Mouse (Mus musculus): Measurements from ENCODE around the gene Lmod2. TPM values are rescaled to one million over a fixed set of nuclear protein-coding genes. Genes with fewer than 3 reads are reported as not detected.

Gene Lmod2
- polyA plus RNA-seq, 2 experiments: 0.02 TPM; not detected in 1

DNA sequence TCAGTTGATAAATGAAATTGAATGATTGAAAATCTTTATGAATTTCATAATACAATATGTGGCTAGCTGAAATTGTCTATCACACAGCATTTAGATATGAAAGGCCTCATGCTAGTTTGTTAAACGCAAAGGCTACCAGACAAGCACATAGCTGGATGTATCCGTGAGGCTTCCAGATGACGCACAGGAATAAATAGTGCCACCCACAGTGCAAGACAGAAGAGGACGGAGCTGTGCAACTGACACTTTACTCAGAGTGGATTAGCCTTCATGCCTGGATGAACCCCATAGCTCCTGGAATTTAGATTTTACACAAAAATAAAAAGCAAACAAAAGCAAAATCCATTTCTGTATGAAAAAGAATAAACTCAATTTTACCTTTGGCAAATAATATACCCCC is 16.4 kb downstream of the Lmod2 start:
- no peak overlapping the region for H3K27ac ChIP-seq
- 83% methylated on average over 4 of the region's 4 CpGs for WGBS (ENCODE audit: insufficient replicate concordance)
- ATAC-seq (ENCODE audit: insufficient read depth): no peak
- TF ChIP-seq EP300 (IDR thresholded peaks at IDR 0.05; ENCODE audit: low read depth): no peak
- no peak for TF ChIP-seq CTCF (IDR thresholded peaks at IDR 0.05; ENCODE audit: low read depth)
- no peak overlapping the region for H3K4me3 ChIP-seq (ENCODE audit: insufficient read depth in 1 of 2, low read depth in 2 of 2, low read length in 2 of 2)
- no peaks in the 10 kb centered on the region for H3K27me3 ChIP-seq (ENCODE audit: control insufficient read depth, insufficient read depth, low read length)
- no peak overlapping the region for H3K9ac ChIP-seq (replicated peaks)
- no peaks in the 10 kb centered on the region for H3K4me1 ChIP-seq (replicated peaks; ENCODE audit: control insufficient read depth in 2 of 2, insufficient read depth in 2 of 2, low read length in 1 of 2)
- H3K4me2 ChIP-seq (ENCODE audit: low read depth): no peak overlapping the region
- H3K36me3 ChIP-seq (replicated peaks; ENCODE audit: control insufficient read depth, insufficient read depth, low read depth): peaks cover 22% of the 10 kb centered on the region
- DNase-seq (ENCODE audit: low read depth in 3 of 3, low spot score in 3 of 3): no peak
- no peaks in the 10 kb centered on the region for H3K9me3 ChIP-seq (ENCODE audit: control insufficient read depth, low read length)

DNA sequence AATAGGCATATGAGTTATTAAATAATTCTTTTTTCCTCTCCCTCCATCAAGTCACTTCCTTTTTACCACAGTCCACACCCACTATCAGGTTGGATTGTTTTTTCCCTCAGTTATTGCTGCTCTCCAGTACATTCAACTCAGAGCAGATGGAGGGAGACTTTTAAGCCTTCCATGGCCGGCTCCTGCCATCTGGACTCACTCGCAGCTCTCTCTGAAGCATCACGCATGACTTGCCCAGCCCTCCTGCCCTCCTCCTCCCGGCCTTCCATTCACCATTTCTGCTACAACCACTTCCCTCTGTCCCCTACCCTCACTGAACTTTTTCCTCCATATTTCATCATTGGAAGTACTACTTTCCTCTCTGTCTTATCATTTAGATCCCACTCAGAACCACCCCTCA is 19.2 kb downstream of the Lmod2 start:
- no peaks in the 10 kb centered on the region for H3K9me3 ChIP-seq (ENCODE audit: control insufficient read depth, low read length)
- no peaks in the 10 kb centered on the region for H3K27me3 ChIP-seq (ENCODE audit: control insufficient read depth, insufficient read depth, low read length)
- no peak overlapping the region for H3K9ac ChIP-seq (replicated peaks)
- no peak overlapping the region for H3K4me3 ChIP-seq (ENCODE audit: insufficient read depth in 1 of 2, low read depth in 2 of 2, low read length in 2 of 2)
- WGBS (ENCODE audit: insufficient replicate concordance): 81% methylated on average over 4 of the region's 4 CpGs
- peaks cover 22% of the 10 kb centered on the region for H3K36me3 ChIP-seq (replicated peaks; ENCODE audit: control insufficient read depth, insufficient read depth, low read depth)
- H3K27ac ChIP-seq: no peak overlapping the region
- no peaks in the 10 kb centered on the region for H3K4me1 ChIP-seq (replicated peaks; ENCODE audit: control insufficient read depth in 2 of 2, insufficient read depth in 2 of 2, low read length in 1 of 2)
- H3K4me2 ChIP-seq (ENCODE audit: low read depth): no peak overlapping the region
- DNase-seq (ENCODE audit: low read depth in 3 of 3, low spot score in 3 of 3) (no peak), ATAC-seq (ENCODE audit: insufficient read depth) (no peak)
- TF ChIP-seq CTCF (IDR thresholded peaks at IDR 0.05; ENCODE audit: low read depth) (no peak), EP300 (IDR thresholded peaks at IDR 0.05; ENCODE audit: low read depth) (no peak)

GRCm38 (mm10) chr6:24619285-24620045 is 21.9 kb downstream of the Lmod2 start:
- no peak overlapping the region for H3K27ac ChIP-seq
- H3K27me3 ChIP-seq (ENCODE audit: control insufficient read depth, insufficient read depth, low read length): no peaks in the 10 kb centered on the region
- no peak overlapping the region for H3K9ac ChIP-seq (replicated peaks)
- no peak for TF ChIP-seq CTCF (IDR thresholded peaks at IDR 0.05; ENCODE audit: low read depth)
- no peak for TF ChIP-seq EP300 (IDR thresholded peaks at IDR 0.05; ENCODE audit: low read depth)
- no peak for DNase-seq (ENCODE audit: low read depth in 3 of 3, low spot score in 3 of 3)
- H3K4me3 ChIP-seq (ENCODE audit: insufficient read depth in 1 of 2, low read depth in 2 of 2, low read length in 2 of 2): no peak overlapping the region
- H3K4me1 ChIP-seq (replicated peaks; ENCODE audit: control insufficient read depth in 2 of 2, insufficient read depth in 2 of 2, low read length in 1 of 2): no peaks in the 10 kb centered on the region
- H3K4me2 ChIP-seq (ENCODE audit: low read depth): no peak overlapping the region
- WGBS (ENCODE audit: insufficient replicate concordance): 68% methylated on average over 6 of the region's 6 CpGs
- peaks cover 23% of the 10 kb centered on the region for H3K36me3 ChIP-seq (replicated peaks; ENCODE audit: control insufficient read depth, insufficient read depth, low read depth)
- no peaks in the 10 kb centered on the region for H3K9me3 ChIP-seq (ENCODE audit: control insufficient read depth, low read length)
- no peak for ATAC-seq (ENCODE audit: insufficient read depth)

GRCm38 (mm10) chr6:24620936-24621335 is 23.4 kb downstream of the Lmod2 start:
- Histone ChIP-seq H3K27me3 (ENCODE audit: control insufficient read depth, insufficient read depth, low read length) (no peaks in the 10 kb centered on the region), H3K9ac (replicated peaks) (no peak overlapping the region), H3K4me2 (ENCODE audit: low read depth) (no peak overlapping the region), H3K9me3 (ENCODE audit: control insufficient read depth, low read length) (no peaks in the 10 kb centered on the region), H3K4me3 (ENCODE audit: insufficient read depth in 1 of 2, low read depth in 2 of 2, low read length in 2 of 2) (no peak overlapping the region), H3K27ac (no peak overlapping the region), H3K4me1 (replicated peaks; ENCODE audit: control insufficient read depth in 2 of 2, insufficient read depth in 2 of 2, low read length in 1 of 2) (no peaks in the 10 kb centered on the region), H3K36me3 (replicated peaks; ENCODE audit: control insufficient read depth, insufficient read depth, low read depth) (peaks cover 16% of the 10 kb centered on the region)
- DNase-seq (ENCODE audit: low read depth in 3 of 3, low spot score in 3 of 3) (no peak), ATAC-seq (ENCODE audit: insufficient read depth) (no peak)
- TF ChIP-seq CTCF (IDR thresholded peaks at IDR 0.05; ENCODE audit: low read depth) (no peak), EP300 (IDR thresholded peaks at IDR 0.05; ENCODE audit: low read depth) (no peak)
- WGBS (ENCODE audit: insufficient replicate concordance): 79% methylated on average over 2 of the region's 2 CpGs

GRCm38 (mm10) chr6:24622098-24622497 is 24.5 kb downstream of the Lmod2 start:
- Histone ChIP-seq H3K27me3 (ENCODE audit: control insufficient read depth, insufficient read depth, low read length) (no peaks in the 10 kb centered on the region), H3K4me3 (ENCODE audit: insufficient read depth in 1 of 2, low read depth in 2 of 2, low read length in 2 of 2) (no peak overlapping the region), H3K9ac (replicated peaks) (no peak overlapping the region), H3K4me2 (ENCODE audit: low read depth) (no peak overlapping the region), H3K27ac (no peak overlapping the region), H3K36me3 (replicated peaks; ENCODE audit: control insufficient read depth, insufficient read depth, low read depth) (peaks cover 17% of the 10 kb centered on the region), H3K4me1 (replicated peaks; ENCODE audit: control insufficient read depth in 2 of 2, insufficient read depth in 2 of 2, low read length in 1 of 2) (no peaks in the 10 kb centered on the region), H3K9me3 (ENCODE audit: control insufficient read depth, low read length) (no peaks in the 10 kb centered on the region)
- DNase-seq (ENCODE audit: low read depth in 3 of 3, low spot score in 3 of 3) (no peak), ATAC-seq (ENCODE audit: insufficient read depth) (no peak)
- TF ChIP-seq CTCF (IDR thresholded peaks at IDR 0.05; ENCODE audit: low read depth) (no peak), EP300 (IDR thresholded peaks at IDR 0.05; ENCODE audit: low read depth) (no peak)
- WGBS (ENCODE audit: insufficient replicate concordance): 66% methylated on average over 2 of the region's 2 CpGs

All from liver, embryonic 14.5 days (tissue).